Mouse (Mus musculus) ES-Bruce4 (cell line): Measurements from ENCODE around the gene Smarca2.

ENCODE experiments used
- CTCF ChIP-seq: IDR thresholded peaks from one replicate; pipeline ENCODE4 v1.8.1; 2011; ENCODE audit warnings: low read depth, low read length
- POLR2A ChIP-seq: IDR thresholded peaks from one replicate; pipeline ENCODE4 v1.8.1; 2011; ENCODE audit warnings: low read length; ENCODE audit not compliant: insufficient read depth

DNA sequence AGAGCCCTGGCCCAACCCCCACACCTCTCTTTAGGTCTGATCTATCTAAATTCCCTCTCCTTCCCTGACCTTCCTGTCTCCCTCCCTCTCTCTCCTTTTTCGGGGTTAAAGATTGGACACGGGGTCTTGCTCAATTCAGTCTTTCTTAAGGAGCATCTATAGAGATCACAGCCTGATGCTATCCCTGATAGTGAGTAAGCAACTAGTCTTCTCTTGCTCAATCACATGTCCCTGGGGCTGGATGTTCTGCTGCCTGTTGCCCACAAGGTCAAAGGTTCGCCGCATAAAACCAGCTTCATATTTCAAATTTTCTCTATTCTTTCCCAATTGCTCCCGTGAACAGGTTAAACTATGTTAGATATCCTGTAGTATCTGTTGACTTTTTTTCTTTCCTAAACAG lies 25.2 kb upstream of the Smarca2 start:
- no peak for TF ChIP-seq CTCF
- TF ChIP-seq POLR2A, result no peak
